17 mouse cellular contexts compared by ENCODE assay signal in the genomic region with DNA sequence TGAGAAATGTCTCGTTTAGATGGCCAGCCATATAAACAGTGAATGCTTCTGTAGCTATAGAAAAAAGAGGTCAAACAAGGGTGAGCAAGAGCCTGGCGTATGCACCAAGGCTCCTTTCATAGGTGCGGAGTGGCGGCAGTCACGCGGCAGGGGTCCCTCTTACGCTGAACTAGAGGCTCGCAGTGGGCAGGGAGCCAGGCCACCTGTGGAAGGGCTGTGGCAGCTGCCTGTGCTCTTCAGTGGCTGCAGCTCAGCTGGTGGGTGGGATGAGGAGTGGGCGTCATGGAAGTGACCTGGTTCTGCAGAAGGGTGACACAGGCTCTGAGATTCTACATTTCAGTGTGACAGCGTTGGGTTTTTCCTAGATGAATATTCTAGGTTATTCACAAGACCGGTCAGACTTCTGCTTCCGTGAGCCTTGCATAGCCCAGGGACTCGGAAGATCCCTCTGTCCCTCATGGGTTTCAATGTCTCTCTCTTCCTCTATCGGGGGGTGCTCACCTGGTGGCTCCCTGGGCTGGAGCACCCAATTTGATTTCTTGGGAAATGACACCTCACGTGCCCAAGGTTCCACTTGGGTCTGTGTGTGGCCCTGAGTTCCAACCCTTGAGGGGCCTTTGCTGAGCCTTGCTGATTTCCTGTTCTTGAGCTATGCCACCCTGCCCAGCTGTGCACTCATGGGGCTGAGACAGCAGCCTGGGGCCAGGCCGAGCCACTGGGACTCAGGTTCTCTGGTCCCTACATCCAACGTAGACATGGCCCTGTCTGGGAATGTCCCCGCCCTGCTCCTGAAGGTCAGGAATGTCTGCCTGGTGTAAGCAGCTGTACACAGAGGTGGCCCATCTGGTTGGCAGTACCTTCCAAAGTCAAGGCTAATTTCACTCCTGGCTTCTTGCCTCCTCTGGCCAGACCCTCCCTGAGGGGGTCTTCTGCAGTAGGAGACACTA. TPM values are rescaled to one million over a fixed set of nuclear protein-coding genes. Genes with fewer than 3 reads are reported as not detected.
DNase-seq lines count a peak whose midpoint lies in the region; ATAC-seq lines count a peak whose summit lies in the region.
"Had no signal": no experiment of that assay in that cellular context is flagged by ENCODE, and none has a peak within 500 bp of the region (broad histone marks: within the 10 kb centered on the region; RNA-seq: fewer than 3 reads in every experiment).

No protein-coding gene starts in this region.

- H3K9me3 ChIP-seq in forebrain, embryonic 12.5 days = peaks cover 5% of the 10 kb centered on the region; the same call in 1 of the 2 replicates
- no peaks in the 10 kb centered on the region for H3K9me3 ChIP-seq in forebrain, embryonic 11.5 days (ENCODE audit: control insufficient read depth, low read length)
- no peaks in the 10 kb centered on the region for H3K9me3 ChIP-seq in intestine, embryonic 16.5 days (ENCODE audit: control insufficient read depth, low read length)
- H3K9me3 ChIP-seq: embryonic facial prominence, embryonic 12.5 days; heart, embryonic 15.5 days had no signal

- H3K27me3 ChIP-seq in forebrain, embryonic 12.5 days = peaks cover 4% of the 10 kb centered on the region; the same call in 1 of the 2 replicates
- no peaks in the 10 kb centered on the region for H3K27me3 ChIP-seq in forebrain, embryonic 11.5 days (ENCODE audit: control insufficient read depth, insufficient read depth, low read length)
- no peaks in the 10 kb centered on the region for H3K27me3 ChIP-seq in intestine, embryonic 16.5 days (replicated peaks; ENCODE audit: control insufficient read depth, insufficient read depth, low read length)
- H3K27me3 ChIP-seq: embryonic facial prominence, embryonic 12.5 days; heart, embryonic 15.5 days; Patski had no signal

- peaks cover 16% of the 10 kb centered on the region for H3K4me1 ChIP-seq in forebrain, embryonic 12.5 days
- peaks cover 5% of the 10 kb centered on the region; the same call in 1 of the 2 replicates for H3K4me1 ChIP-seq in forebrain, embryonic 11.5 days (replicated peaks; ENCODE audit: control insufficient read depth, insufficient read depth, low read length)
- H3K4me1 ChIP-seq in intestine, embryonic 16.5 days (ENCODE audit: control insufficient read depth, insufficient read depth, low read length) = peaks cover 28% of the 10 kb centered on the region

- no peak overlapping the region for H3K9ac ChIP-seq in forebrain, embryonic 12.5 days
- H3K9ac ChIP-seq in forebrain, embryonic 11.5 days (ENCODE audit: low read length) = no peak overlapping the region
- H3K9ac ChIP-seq in intestine, embryonic 16.5 days (ENCODE audit: low read depth, low read length) = no peak overlapping the region
- H3K9ac ChIP-seq: embryonic facial prominence, embryonic 12.5 days; heart, embryonic 15.5 days had no signal

- DNase-seq in forebrain, embryonic 11.5 days (ENCODE audit: low spot score) = no peak
- DNase-seq in left cerebral cortex, postnatal 4 days = peak; percentile 65
- no peak for DNase-seq in left cerebral cortex, adult 8-10 months (ENCODE audit: low spot score in 2 of 2)
- DNase-seq in 3134 (ENCODE audit: extremely low read depth, insufficient read length, low spot score) = peak; percentile 43
- no peak for DNase-seq in urinary bladder, postnatal 14 days (ENCODE audit: low spot score)
- DNase-seq in ovary, adult 18-20 months (ENCODE audit: low spot score) = no peak
- DNase-seq: adrenal gland, postnatal 25 days; cerebellum, adult 18-20 months; gastrocnemius, adult 2 months; kidney, adult 8-10 months; right cerebral cortex, postnatal 25 days; thymus, adult 18-20 months had no signal

- H3K4me3 ChIP-seq in forebrain, embryonic 12.5 days (replicated peaks) = no peak overlapping the region
- H3K4me3 ChIP-seq in forebrain, embryonic 11.5 days (ENCODE audit: low read depth, low read length) = no peak overlapping the region
- H3K4me3 ChIP-seq in intestine, embryonic 16.5 days (ENCODE audit: low read length) = no peak overlapping the region
- H3K4me3 ChIP-seq: embryonic facial prominence, embryonic 12.5 days; gastrocnemius, adult 2 months; heart, embryonic 15.5 days had no signal

- intact Hi-C loops in left cerebral cortex, postnatal 4 days (cut with DNase I) = no loop called here

- H3K36me3 ChIP-seq in forebrain, embryonic 12.5 days (replicated peaks) = no peaks in the 10 kb centered on the region
- H3K36me3 ChIP-seq in forebrain, embryonic 11.5 days (ENCODE audit: control insufficient read depth, insufficient read depth, low read length) = no peaks in the 10 kb centered on the region
- H3K36me3 ChIP-seq in intestine, embryonic 16.5 days (ENCODE audit: control insufficient read depth, insufficient read depth, low read length) = no peaks in the 10 kb centered on the region
- H3K36me3 ChIP-seq: embryonic facial prominence, embryonic 12.5 days; heart, embryonic 15.5 days had no signal

- H3K4me2 ChIP-seq in forebrain, embryonic 12.5 days = no peak overlapping the region
- no peak overlapping the region for H3K4me2 ChIP-seq in forebrain, embryonic 11.5 days (ENCODE audit: low read depth, low read length, severe bottlenecking)
- H3K4me2 ChIP-seq in intestine, embryonic 16.5 days (ENCODE audit: low read depth, low read length) = no peak overlapping the region
- H3K4me2 ChIP-seq: embryonic facial prominence, embryonic 12.5 days; heart, embryonic 15.5 days had no signal

- 0 out of 2 replicates have a peak overlapping the region, but pooled peaks have one; percentile 5 for H3K27ac ChIP-seq in forebrain, embryonic 12.5 days
- H3K27ac ChIP-seq in forebrain, embryonic 11.5 days (ENCODE audit: low read depth, low read length) = no peak overlapping the region
- H3K27ac ChIP-seq in intestine, embryonic 16.5 days (ENCODE audit: low read length) = no peak overlapping the region
- H3K27ac ChIP-seq: heart, embryonic 15.5 days had no signal

- ATAC-seq in forebrain, embryonic 12.5 days (ENCODE audit: low FRiP score) = no peak
- ATAC-seq in forebrain, embryonic 11.5 days (replicated peaks; ENCODE audit: low FRiP score) = no peak
- peak; percentile 49; the same call in 1 of the 2 replicates for ATAC-seq in intestine, embryonic 16.5 days
- ATAC-seq: Patski had no signal

- WGBS in forebrain, embryonic 12.5 days = 66% methylated on average over 18 of the region's 18 CpGs
- 72% methylated on average over 18 of the region's 18 CpGs for WGBS in forebrain, embryonic 11.5 days
- 56% methylated on average over 18 of the region's 18 CpGs for WGBS in intestine, embryonic 16.5 days

RNA-seq across cellular contexts. Expression of a gene that starts 55.0 kb away (rescaled TPM):
- 180 and 192 TPM in 2 replicates for polyA plus RNA-seq in forebrain, embryonic 12.5 days (2016; fragmentation: Nextera tagmentation; extraction: Ambion mirVana)
- polyA plus RNA-seq in forebrain, embryonic 11.5 days (2014; fragmentation: Nextera tagmentation; extraction: Ambion mirVana) = 172 and 182 TPM in 2 replicates
- 100 to 1,000 TPM in 1 of 2 experiments, 10 to 100 TPM in 1; 94.9 to 103 TPM for total RNA-seq in left cerebral cortex, postnatal 4 days (2021)
- total RNA-seq in left cerebral cortex, adult 8-10 months (2022) = 10 to 100 TPM; 68.1 to 76.4 (median 71.0) TPM
- 183 and 191 TPM in 2 replicates for polyA plus RNA-seq in intestine, embryonic 16.5 days (2015; fragmentation: Nextera tagmentation; extraction: Ambion mirVana)

Comparison
In these comparisons a context has a peak if more than half of its experiments do, and no peak if none do; other contexts are left out.
1. DNase-seq: peak in left cerebral cortex, postnatal 4 days (single experiment) and 3134 (single experiment); none in forebrain, embryonic 11.5 days (single experiment), left cerebral cortex, adult 8-10 months (0 of 2), urinary bladder, postnatal 14 days (single experiment) and ovary, adult 18-20 months (single experiment).